18 mouse cellular contexts compared by ENCODE assay signal in the genomic region with DNA sequence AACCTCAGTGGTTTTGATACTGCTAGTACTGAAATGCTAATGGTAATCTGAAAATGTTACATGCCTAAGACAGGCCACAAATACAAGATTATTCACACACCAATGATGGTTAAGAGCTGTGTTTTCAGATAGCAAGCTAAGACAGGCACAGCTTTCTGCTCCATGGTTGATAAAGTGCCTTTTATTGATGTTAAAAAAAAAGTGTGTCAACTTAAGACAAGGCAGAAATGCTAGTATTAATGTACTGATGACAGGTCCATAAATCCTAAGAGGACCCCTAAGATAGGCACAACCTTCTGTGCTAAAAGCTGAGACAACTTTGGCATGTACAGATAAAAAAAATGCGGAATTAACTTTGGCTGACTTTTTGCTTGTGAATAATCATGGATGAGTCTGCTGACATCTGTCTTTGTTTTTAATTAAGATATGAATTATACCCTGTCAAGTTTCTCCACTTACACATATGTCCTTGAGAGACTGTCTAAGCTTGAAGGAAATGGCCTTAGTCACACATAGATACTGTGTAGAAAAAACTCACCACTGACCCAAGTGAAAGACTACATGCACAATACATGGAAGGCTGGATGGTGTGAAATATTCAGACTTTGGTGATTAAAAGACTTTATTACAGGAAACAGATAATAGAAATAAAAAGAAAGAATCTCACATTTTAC.
"Had no signal": no experiment of that assay in that cellular context is flagged by ENCODE, and none has a peak within 500 bp of the region (broad histone marks: within the 10 kb centered on the region; RNA-seq: fewer than 3 reads in every experiment).

No protein-coding gene starts in this region.

- H3K4me1 ChIP-seq: limb, embryonic 13.5 days; liver, embryonic 13.5 days; megakaryocyte, embryonic 14.5 days; midbrain, embryonic 10.5 days; midbrain, embryonic 13.5 days; neural tube, embryonic 13.5 days had no signal

- H3K9me3 ChIP-seq: limb, embryonic 13.5 days; liver, embryonic 13.5 days; megakaryocyte, embryonic 14.5 days; midbrain, embryonic 10.5 days; midbrain, embryonic 13.5 days; neural tube, embryonic 13.5 days had no signal

- ATAC-seq: lung, postnatal 0 days; midbrain, embryonic 13.5 days; midbrain, embryonic 16.5 days had no signal

- H3K4me3 ChIP-seq: limb, embryonic 13.5 days; liver, embryonic 13.5 days; megakaryocyte, embryonic 14.5 days; midbrain, embryonic 10.5 days; midbrain, embryonic 13.5 days; myocyte; neural tube, embryonic 13.5 days had no signal

- H3K4me2 ChIP-seq: limb, embryonic 13.5 days; liver, embryonic 13.5 days; midbrain, embryonic 13.5 days; neural tube, embryonic 13.5 days had no signal

- H3K27ac ChIP-seq: kidney, postnatal 0 days; limb, embryonic 13.5 days; liver, embryonic 13.5 days; midbrain, embryonic 10.5 days; midbrain, embryonic 13.5 days; neural tube, embryonic 13.5 days had no signal

- H3K36me3 ChIP-seq: limb, embryonic 13.5 days; liver, embryonic 13.5 days; midbrain, embryonic 10.5 days; midbrain, embryonic 13.5 days; neural tube, embryonic 13.5 days had no signal

- DNase-seq: kidney, adult 18-20 months; kidney, postnatal 36 days; left cerebral cortex, postnatal 4 days; liver, embryonic 13.5 days; lung, adult 2 months; retina, postnatal 1 day; right cerebral cortex, postnatal 25 days; thymus, adult 18-20 months; thymus, postnatal 36 days had no signal

- H3K9ac ChIP-seq: limb, embryonic 13.5 days; liver, embryonic 13.5 days; midbrain, embryonic 13.5 days; neural tube, embryonic 13.5 days had no signal

- H3K27me3 ChIP-seq: limb, embryonic 13.5 days; liver, embryonic 13.5 days; megakaryocyte, embryonic 14.5 days; midbrain, embryonic 13.5 days; neural tube, embryonic 13.5 days had no signal
